Mouse (Mus musculus) hematopoietic stem cell, adult 5-6 weeks (primary cell): ENCODE data around the gene Synj2bp. TPM values are rescaled to one million over a fixed set of nuclear protein-coding genes. Genes with fewer than 3 reads are reported as not detected.
"Not testable (repeated sequence)": the region's sequence is repeated elsewhere in the genome, so short reads cannot be mapped to it uniquely, and the experiment has no call there.

Source experiments
- ATAC-seq, 2 experiments: fragments of 125-278 bp in 1 of 2; replicated peaks in 1 of 2; 2 replicates each; pipeline ENCODE4 v1.8.0; 2016 to 2017; ENCODE audit warnings: inconsistent platforms in 2 of 2, mild to moderate bottlenecking in 2 of 2, moderate number of reproducible peaks in 2 of 2, low read depth in 1 of 2, moderate TSS enrichment in 1 of 2; ENCODE audit not compliant: low FRiP score in 2 of 2, poor library complexity in 2 of 2, severe bottlenecking in 2 of 2, insufficient read depth in 1 of 2, low TSS enrichment in 1 of 2
- total RNA-seq: library from RNA; stranded (forward); fragments of 172-1452, 232-1000 nt; gene quantifications from 2 replicates; pipeline ENCODE4 v1.2.3, GENCODE M21; 2017

Synj2bp gene
- total RNA-seq: 57.7 and 61.4 TPM in 2 replicates

DNA sequence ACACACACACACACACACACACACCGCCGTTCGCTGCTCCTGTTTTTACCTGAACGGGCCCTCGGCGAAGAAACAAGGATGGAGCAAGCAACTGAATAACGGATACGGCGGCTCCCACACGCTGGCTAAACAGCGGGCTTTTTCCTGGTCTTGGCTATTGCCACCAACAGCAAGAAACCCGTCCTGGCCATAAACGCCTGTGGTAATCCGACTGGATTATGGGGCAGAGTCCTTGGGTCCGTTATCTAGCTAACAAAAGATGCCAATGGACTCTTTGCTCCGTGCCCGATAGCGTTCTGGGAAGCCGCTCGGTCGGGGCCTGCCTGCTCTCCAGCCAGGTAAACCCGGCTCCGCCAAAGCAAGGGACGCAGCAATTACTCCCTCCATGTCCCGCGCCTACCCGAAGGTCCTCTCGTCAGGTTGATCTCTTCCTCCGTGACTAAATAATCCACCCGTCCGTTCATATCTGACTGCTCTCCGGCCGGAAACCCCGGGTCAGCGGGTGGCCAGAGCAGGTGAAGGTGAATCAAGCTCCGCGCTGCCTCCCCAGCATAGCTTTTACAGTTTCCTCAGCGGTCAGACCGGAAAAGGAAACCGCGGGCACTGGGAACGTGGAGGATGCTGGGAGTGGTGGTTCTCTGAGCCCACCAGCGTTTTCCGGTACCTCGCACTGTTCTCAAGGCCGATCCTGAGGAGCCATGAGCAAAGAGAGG is at the start of gene Synj2bp, which contains the start of gene Gm20498:
Gene Synj2bp (minus strand): TSS at position 596 of the 713 bp plus-strand sequence.
Gene Gm20498 (minus strand): TSS at position 590 of the 713 bp plus-strand sequence.
- ATAC-seq: peak; percentile 89 to 93

DNA sequence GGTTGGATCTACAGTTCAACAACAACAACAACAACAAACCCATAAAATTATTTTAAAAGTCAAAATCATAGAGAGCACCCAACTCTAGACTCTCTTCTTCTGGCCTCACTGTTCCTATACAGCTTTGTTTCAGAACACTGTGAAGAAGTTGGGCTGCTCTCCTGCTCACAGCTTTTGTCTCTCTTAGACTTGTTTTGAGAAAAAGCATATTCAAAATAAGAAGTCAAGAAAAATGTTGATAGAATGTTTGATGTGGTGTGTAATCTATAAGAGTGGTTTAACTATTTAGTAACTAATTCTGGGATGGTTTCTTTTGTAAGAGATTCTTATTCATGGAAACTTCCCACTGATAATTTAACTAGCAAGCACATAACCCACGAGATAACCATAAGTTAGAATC is 35.7 kb upstream of the Synj2bp start, which contains the start of gene Adam21:
Gene Adam21 (minus strand): TSS at position 101 of the 400 bp plus-strand sequence.
- no peak for ATAC-seq

DNA sequence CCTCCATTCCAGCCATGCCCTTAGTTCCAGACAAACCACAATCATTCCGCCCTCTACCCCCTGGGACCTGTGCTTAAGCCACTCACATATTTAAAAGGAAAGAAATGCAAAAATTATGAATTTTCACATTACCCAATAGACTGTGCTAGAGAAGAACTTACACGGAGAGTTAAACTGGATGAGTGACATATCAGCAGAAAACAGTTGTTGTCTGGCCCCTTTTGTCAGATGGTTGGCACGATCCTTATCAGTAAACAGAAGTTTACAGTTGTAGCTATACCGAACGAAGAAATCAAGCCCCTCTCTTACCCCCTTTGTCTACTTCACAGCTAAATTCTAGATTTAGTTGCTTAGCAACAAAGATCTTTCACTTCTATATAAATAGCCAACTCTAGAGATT is 35.2 kb upstream of the Synj2bp start:
- no peak for ATAC-seq

DNA sequence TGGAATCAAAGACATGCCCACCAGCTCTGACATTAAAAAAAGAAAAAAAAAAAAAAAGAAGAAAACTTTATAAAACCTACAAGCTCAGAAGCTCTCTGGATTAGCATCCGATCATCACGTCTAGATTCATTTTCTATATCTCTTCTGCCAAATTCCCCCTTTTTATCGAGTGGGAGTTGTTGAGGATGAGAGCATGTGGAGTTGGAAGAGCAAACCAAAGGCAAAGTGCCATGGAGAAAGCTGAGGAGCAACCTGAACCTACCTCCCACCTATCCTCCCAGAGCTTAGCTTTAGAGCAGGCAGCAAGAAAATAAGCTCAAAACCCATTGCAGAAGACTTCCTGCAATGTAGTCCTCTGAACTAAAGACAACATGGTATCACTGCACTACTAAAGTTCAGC is 31.5 kb upstream of the Synj2bp start:
- no peak for ATAC-seq

DNA sequence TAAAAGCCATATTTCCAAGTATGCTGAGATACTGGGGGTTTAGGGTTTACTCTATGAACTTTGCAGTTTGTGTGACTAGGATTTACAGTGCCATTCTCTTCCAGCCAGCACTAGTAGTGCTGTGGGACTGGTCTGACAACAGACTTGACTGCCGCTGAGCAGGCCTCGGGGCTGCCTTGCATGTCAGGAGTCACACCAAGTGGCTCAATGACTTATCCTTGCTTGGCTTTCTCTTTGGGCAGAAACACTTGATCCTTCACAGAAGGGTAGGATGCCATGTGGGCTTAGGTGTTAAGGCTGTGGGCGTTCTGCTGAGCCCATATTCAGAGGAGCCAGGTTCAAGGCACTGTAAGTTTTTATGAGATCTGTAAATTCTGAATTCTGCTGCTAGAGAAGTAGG is 16.6 kb upstream of the Synj2bp start:
- no peak for ATAC-seq

DNA sequence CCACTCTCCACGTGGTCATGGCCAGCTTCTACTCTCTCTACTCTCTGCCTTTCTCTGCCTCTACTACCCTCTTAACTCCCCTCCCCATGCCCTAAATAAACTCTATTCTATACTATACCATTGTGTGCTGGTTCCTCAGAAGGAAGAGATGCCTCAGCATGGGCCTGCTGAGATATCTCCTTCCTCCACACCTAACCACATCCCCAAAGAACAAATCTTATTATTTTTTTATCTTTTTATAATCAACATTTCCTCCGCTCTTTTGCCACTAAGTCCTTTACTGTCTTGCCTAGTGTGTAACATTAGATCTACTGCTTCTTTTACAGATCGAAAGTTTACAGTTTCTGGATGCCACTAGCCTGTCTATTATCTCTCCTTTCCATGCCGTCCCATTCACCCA is 14.5 kb upstream of the Synj2bp start:
- ATAC-seq: no peak

DNA sequence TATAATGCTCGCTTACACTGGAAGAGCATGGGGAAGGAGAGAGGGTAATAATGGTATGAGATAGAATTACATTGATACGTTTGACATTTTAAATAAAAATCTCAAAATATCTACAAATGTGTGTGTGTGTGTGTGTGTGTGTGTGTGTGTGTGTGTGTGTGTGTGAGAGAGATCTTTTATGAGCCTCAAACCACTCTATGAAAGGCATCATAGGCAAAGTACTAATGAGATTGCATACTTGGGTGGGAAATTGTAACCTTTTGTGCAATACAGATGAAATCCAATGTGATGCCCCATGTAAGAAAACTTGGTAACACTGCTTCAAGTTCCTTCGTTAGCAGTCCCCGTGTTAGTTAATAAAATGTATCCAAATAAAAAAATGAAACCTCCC is 313 bp upstream of the Synj2bp start:
- ATAC-seq: no peak

DNA sequence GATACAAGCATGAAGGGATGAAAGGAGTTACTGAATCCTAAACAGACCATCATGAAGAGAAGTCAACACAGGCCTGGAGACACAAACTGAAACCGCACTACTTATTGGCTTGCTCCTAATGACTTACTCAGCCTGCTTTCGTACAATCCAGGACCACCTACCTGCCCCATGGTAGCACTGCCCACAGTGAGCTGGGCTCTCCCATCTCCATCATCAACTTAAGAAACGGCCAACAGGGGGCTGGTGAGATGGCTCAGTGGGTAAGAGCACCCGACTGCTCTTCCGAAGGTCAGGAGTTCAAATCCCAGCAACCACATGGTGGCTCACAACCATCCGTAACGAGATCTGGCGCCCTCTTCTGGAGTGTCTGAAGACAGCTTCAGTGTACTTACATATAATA is 2.1 kb downstream of the Synj2bp start:
- not testable (repeated sequence) for ATAC-seq

DNA sequence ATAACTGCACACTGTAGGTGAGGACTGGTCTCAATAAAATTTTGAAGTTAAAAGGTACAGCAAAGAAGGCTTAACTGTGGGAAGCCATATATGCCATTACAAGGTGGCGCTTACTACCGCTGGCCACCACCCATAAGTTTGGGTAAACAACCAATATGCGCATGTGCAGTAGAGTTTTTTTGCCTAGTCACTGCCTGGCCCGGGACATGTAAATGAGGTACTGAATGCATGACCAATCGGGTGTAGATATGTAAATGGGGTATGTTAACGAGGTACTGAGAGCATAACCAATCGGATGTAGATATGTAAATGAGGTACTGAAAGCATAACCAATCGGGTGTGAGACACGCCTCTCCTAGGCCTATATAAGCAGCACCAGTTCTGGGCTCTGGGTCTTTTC is 35.8 kb downstream of the Synj2bp start:
- ATAC-seq: not testable (repeated sequence)

DNA sequence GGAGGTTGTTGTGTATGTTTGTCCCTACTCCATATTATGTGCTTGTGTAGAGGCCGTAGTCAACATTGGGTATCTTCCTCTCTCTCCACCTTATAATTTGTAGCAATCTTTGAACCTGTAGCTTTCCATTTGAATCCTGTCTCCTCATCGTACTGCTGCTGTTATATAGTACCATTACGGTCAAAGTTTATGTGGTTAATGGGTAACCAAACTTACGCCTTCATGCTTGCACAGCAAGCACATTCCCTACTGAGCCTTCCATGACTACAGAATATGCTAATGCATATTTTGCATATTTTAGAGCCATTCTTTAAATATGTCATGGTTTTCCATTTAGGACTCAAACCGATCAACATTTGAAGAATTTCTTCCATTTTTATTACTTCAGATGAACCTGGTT is 42.2 kb downstream of the Synj2bp start:
- ATAC-seq: no peak

DNA sequence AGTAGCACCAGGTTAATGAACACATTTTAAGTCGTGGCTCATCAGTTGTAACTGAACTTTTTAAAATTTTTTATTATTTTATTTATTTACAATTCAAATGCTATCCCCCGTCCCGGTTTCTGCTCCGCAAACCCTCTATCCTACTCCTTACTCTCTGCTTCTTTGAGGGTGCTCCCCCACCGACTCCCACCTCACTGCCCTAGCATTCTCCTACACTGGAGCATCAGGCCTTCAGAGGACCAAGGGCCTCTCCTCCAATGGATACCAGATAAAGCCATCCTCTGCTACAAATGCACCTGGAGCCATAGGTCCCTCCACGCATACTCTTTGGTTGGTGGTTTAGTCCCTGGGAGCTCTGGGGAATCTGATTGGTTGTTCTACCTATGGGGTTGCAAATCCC is 47.4 kb downstream of the Synj2bp start:
- ATAC-seq: no peak

DNA sequence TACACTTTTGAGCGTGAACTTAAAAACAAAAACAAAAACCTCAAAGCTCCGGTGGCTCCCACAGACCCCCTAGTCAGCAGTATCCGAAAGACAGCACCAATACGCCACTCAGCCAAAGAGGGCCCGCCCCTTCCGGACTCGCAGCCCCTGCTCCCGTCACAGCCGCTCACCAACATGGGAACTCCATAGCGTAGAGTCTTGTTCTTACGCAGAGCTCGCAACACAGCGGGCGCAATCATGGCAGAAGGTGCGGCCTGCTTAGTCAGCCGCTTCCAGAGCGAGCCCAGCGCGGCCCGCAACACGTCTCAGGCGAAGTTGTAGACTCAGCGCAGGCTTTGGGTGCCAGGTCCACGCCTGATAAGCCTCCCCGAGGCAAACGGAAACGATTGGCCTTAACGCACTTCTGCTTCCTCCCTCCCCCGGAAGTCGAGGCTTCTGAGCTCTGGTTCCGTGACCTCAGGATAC is 48.0 kb downstream of the Synj2bp start, which contains the start of gene Cox16:
Gene Cox16 (minus strand): TSS at position 401 of the 465 bp plus-strand sequence.
- peak; percentile 96 to 99 for ATAC-seq

DNA sequence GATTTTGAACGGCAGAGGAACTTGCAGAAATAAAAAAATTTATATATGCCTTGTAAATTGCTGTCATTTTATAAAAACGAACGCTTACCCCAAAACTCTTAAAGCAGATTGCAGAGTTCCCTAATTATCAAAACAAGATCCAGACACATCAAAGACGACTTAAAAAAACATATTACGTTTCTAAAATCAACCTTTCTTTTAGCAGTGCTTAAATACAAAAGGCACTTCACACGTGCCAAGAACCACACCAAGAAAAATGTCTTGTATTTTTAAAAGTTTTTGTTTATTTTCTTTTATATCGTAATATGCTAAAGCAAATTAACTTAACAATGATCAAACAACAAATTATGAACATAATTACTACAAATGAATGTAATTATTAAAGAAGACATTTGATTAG is 48.5 kb downstream of the Synj2bp start:
- ATAC-seq: no peak

DNA sequence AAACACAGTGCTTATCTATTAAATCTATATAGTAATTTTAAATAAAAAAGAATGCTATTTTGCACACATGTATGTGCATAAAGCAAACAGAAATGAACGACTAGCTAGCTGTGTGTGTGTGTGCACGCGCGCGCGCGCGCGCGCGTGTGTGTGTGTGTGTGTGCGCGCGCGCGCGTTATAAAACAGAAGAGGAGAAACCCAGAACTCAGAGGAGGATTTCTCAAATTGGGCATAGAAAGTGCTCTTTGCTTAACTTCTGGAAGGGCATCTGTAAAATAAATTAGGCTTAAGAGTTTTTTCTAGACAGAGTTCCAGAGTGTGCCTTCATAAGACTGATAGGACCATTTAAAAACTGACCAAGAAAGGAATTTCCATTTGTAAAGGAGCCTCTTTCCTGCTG is 49.1 kb downstream of the Synj2bp start:
- no peak for ATAC-seq

DNA sequence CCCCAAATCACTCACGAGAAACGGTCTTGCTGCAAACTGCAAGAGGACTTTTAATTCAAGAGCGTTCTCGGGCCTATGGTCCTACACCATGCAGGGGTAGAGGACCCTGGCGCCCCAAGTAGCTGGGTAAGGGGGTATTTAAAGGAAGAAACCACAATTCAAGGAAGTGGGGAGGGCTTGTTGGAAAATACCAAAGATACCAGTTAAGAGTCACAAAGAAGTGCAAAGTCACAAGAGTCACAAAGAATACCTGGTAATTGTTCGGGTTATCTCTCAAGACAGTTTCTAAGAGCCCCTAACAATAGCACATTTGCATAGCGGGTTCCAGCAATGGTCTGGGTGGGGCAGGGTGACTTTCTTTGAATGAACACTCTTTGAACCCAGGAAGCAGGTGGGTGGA is 73.7 kb downstream of the Synj2bp start:
- not testable (repeated sequence) for ATAC-seq

Other genes starting within 250 kb of the Synj2bp start
- gene Slc8a3, start 199.7 kb downstream of the Synj2bp start, total RNA-seq: not detected in 2 replicates
- 1.2 and 1.5 TPM in 2 replicates for gene Gm4787, start 153.4 kb downstream of the Synj2bp start, total RNA-seq
- 0.38 and 1.3 TPM in 2 replicates for gene Adam4, start 111.0 kb downstream of the Synj2bp start, total RNA-seq
- 102 and 135 TPM in 2 replicates for gene Cox16, start 47.8 kb downstream of the Synj2bp start, total RNA-seq
- gene Gm20498, start within 50 bp of the Synj2bp start, total RNA-seq: 38.6 and 96.7 TPM in 2 replicates
- 0.40 TPM in 1 of 2 replicates, not detected in the other for gene Adam21, start 35.6 kb upstream of the Synj2bp start, total RNA-seq
- gene Med6, start 62.1 kb upstream of the Synj2bp start, total RNA-seq: 67.0 and 74.7 TPM in 2 replicates
- gene Ttc9, start 98.3 kb upstream of the Synj2bp start, total RNA-seq: 0.19 TPM in 1 of 2 replicates, not detected in the other
- gene Map3k9, start 248.3 kb upstream of the Synj2bp start, total RNA-seq: 2.3 and 7.1 TPM in 2 replicates